12 mouse cellular contexts compared by ENCODE assay signal in the genomic region with DNA sequence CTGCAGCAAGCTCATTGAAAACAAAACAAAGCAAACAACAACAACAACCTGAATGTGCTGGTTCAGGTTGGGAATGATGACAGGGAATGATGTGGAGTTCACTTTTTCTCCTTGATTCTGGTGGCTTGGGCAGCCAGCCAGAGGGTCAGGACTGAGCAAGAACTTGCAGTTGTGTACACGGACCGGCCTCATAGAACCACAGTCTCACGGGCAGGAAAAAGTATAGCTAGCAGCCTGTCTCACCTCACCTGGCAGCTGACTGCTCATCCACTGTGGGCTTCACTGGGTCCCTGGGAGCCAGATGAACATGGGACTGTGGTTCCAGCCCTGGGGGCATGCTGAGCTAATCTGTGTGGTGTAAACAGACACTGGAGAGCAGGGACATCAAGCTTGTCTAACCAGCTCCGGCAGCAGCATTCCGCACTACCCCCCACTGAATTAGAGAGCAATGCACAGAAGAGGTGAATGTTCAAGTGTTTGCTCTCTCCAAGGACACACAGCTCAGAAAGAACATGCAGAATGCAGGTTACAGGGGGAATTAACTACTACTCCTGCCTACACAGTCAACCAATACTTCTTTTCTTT.
A peak's percentile ranks its signal among the peaks of the same experiment; 100 is the strongest.
DNase-seq lines count a peak whose midpoint lies in the region; ATAC-seq and TF ChIP-seq lines count a peak whose summit lies in the region.
"Had no signal": no experiment of that assay in that cellular context is flagged by ENCODE, and none has a peak within 500 bp of the region (broad histone marks: within the 10 kb centered on the region; RNA-seq: fewer than 3 reads in every experiment).

No protein-coding gene starts in this region.

- no peaks in the 10 kb centered on the region for H3K36me3 ChIP-seq in kidney, embryonic 16.5 days (ENCODE audit: insufficient read depth, low read length)
- no peaks in the 10 kb centered on the region for H3K36me3 ChIP-seq in limb, embryonic 14.5 days (ENCODE audit: control insufficient read depth, insufficient read depth, low read length)
- H3K36me3 ChIP-seq in stomach, embryonic 16.5 days (ENCODE audit: control insufficient read depth, insufficient read depth, low read length): no peaks in the 10 kb centered on the region

- no peaks in the 10 kb centered on the region for H3K27me3 ChIP-seq in kidney, embryonic 16.5 days (ENCODE audit: insufficient read depth, low read length)
- H3K27me3 ChIP-seq in limb, embryonic 14.5 days (ENCODE audit: control insufficient read depth, insufficient read depth, low read length): no peaks in the 10 kb centered on the region
- no peaks in the 10 kb centered on the region for H3K27me3 ChIP-seq in stomach, embryonic 16.5 days (ENCODE audit: control insufficient read depth, insufficient read depth, low read length)
- H3K27me3 ChIP-seq in cerebellum, adult 2 months (ENCODE audit: control insufficient read depth, insufficient read depth, low read length): no peaks in the 10 kb centered on the region

- peaks cover 5% of the 10 kb centered on the region for H3K9me3 ChIP-seq in kidney, embryonic 16.5 days (ENCODE audit: low read length)
- 0 out of 2 replicates have a peak, but pooled peaks cover 4% of the 10 kb centered on the region for H3K9me3 ChIP-seq in limb, embryonic 14.5 days (ENCODE audit: control insufficient read depth, low read length)
- H3K9me3 ChIP-seq in stomach, embryonic 16.5 days (replicated peaks; ENCODE audit: control insufficient read depth, low read length): no peaks in the 10 kb centered on the region

- H3K9ac ChIP-seq in kidney, embryonic 16.5 days (replicated peaks; ENCODE audit: low read length): no peak overlapping the region
- H3K9ac ChIP-seq in limb, embryonic 14.5 days (ENCODE audit: low read depth, low read length, severe bottlenecking): no peak overlapping the region
- no peak overlapping the region for H3K9ac ChIP-seq in stomach, embryonic 16.5 days (ENCODE audit: low read length)
- H3K9ac ChIP-seq: hindbrain, embryonic 14.5 days; liver, embryonic 14.5 days had no signal

- DNase-seq in kidney, postnatal 25 days: peak; percentile 4 to 46
- peak; percentile 31 for DNase-seq in embryo, embryonic 9.5 days (ENCODE audit: extremely low spot score)
- DNase-seq in limb, embryonic 14.5 days (ENCODE audit: low spot score): peak; percentile 30
- no peak for DNase-seq in adrenal gland, adult 2 months
- no peak for DNase-seq in cerebellum, adult 2 months
- DNase-seq: layer of hippocampus, postnatal 36 days had no signal

- H3K4me2 ChIP-seq in kidney, embryonic 16.5 days (replicated peaks; ENCODE audit: low read depth, low read length): no peak overlapping the region
- H3K4me2 ChIP-seq in limb, embryonic 14.5 days (replicated peaks; ENCODE audit: low read depth, low read length, severe bottlenecking): no peak overlapping the region
- no peak overlapping the region for H3K4me2 ChIP-seq in stomach, embryonic 16.5 days (ENCODE audit: low read depth, low read length)
- H3K4me2 ChIP-seq: heart, embryonic 11.5 days; hindbrain, embryonic 14.5 days had no signal

- H3K4me3 ChIP-seq in kidney, embryonic 16.5 days (ENCODE audit: low read length): no peak overlapping the region
- H3K4me3 ChIP-seq in limb, embryonic 14.5 days (replicated peaks; ENCODE audit: low read length): no peak overlapping the region
- H3K4me3 ChIP-seq in stomach, embryonic 16.5 days (replicated peaks; ENCODE audit: low read length): no peak overlapping the region
- H3K4me3 ChIP-seq in cerebellum, adult 2 months (replicated peaks; ENCODE audit: insufficient read depth, low read depth, low read length): no peak overlapping the region

- no peak for TF ChIP-seq CTCF in cerebellum, adult 2 months (IDR thresholded peaks at IDR 0.05; ENCODE audit: borderline replicate concordance, insufficient read depth, low read depth, low read length)

- TF ChIP-seq POLR2A in limb, embryonic 14.5 days (IDR thresholded peaks at IDR 0.05; ENCODE audit: borderline replicate concordance, extremely low read depth, insufficient read depth, insufficient read length): no peak
- no peak for TF ChIP-seq POLR2A in cerebellum, adult 2 months (IDR thresholded peaks at IDR 0.05; ENCODE audit: borderline replicate concordance, insufficient read depth, low read length)

- peaks cover 5% of the 10 kb centered on the region; the same call in 1 of the 2 replicates for H3K4me1 ChIP-seq in kidney, embryonic 16.5 days (ENCODE audit: insufficient read depth, low read length)
- H3K4me1 ChIP-seq in limb, embryonic 14.5 days (ENCODE audit: control insufficient read depth, insufficient read depth, low read length): 0 out of 2 replicates have a peak, but pooled peaks cover 4% of the 10 kb centered on the region
- peaks cover 6% of the 10 kb centered on the region for H3K4me1 ChIP-seq in stomach, embryonic 16.5 days (ENCODE audit: control insufficient read depth, insufficient read depth, low read length)
- no peaks in the 10 kb centered on the region for H3K4me1 ChIP-seq in cerebellum, adult 2 months (ENCODE audit: control insufficient read depth, insufficient read depth, low read length)

- no peak for ATAC-seq in kidney, embryonic 16.5 days (ENCODE audit: low FRiP score, low TSS enrichment)
- ATAC-seq in limb, embryonic 14.5 days (ENCODE audit: low FRiP score, low read depth): no peak
- ATAC-seq in stomach, embryonic 16.5 days (ENCODE audit: insufficient read depth, low FRiP score): peak; percentile 44; the same call in 1 of the 2 replicates
- ATAC-seq in CD4-positive, CD25-positive, alpha-beta regulatory T cell, adult 4 months: no peak

- 52% methylated on average over 5 of the region's 5 CpGs for WGBS in kidney, embryonic 16.5 days
- 53% methylated on average over 5 of the region's 5 CpGs for WGBS in limb, embryonic 14.5 days
- WGBS in stomach, embryonic 16.5 days: 33% methylated on average over 5 of the region's 5 CpGs
- 62% methylated on average over 5 of the region's 5 CpGs for WGBS in cerebellum, adult 2 months

- H3K27ac ChIP-seq in kidney, embryonic 16.5 days (ENCODE audit: low read length): no peak overlapping the region
- H3K27ac ChIP-seq in limb, embryonic 14.5 days (replicated peaks; ENCODE audit: low read depth, low read length): no peak overlapping the region
- no peak overlapping the region for H3K27ac ChIP-seq in stomach, embryonic 16.5 days (ENCODE audit: low read length)
- no peak overlapping the region for H3K27ac ChIP-seq in cerebellum, adult 2 months (ENCODE audit: insufficient read depth, low read length)
- H3K27ac ChIP-seq: hindbrain, embryonic 14.5 days; liver, embryonic 14.5 days had no signal

Comparison
In these comparisons a context has a peak if more than half of its experiments do, and no peak if none do; other contexts are left out.
1. DNase-seq: peak in kidney, postnatal 25 days (2 of 2), embryo, embryonic 9.5 days (single experiment) and limb, embryonic 14.5 days (single experiment); none in adrenal gland, adult 2 months (single experiment) and cerebellum, adult 2 months (0 of 2).